Mouse (Mus musculus): ENCODE results near the gene Crlf1. TPM values are rescaled to one million over a fixed set of nuclear protein-coding genes. Genes with fewer than 3 reads are reported as not detected.
A peak's percentile ranks its signal among the peaks of the same experiment; 100 is the strongest.

Gene Crlf1
- polyA plus RNA-seq, 1 experiment from 2014 or later: 8.7 TPM

DNA sequence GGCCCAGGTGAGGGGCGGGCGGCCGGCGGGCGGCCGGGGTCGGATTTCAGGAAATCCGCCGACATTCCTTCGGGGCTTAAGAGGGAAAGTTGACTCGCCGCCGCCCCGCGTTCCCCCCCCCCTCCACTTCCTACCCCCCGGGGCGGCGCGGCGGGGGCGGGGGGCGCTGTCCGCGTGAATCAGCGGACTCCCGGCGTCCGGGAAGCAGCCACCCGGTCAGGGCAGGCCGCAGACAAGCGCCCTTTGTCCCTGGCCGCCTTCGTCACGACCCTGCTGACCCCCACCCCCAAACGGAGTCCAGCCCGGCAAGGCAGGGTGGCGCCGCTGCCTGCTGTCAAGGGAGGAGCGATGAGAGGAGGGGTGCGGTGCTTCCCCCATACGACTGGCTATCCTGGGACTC is 3.4 kb upstream of the Crlf1 start:
- Histone ChIP-seq H3K4me3 (replicated peaks) (peak overlapping the region; percentile 17; the same call in 1 of the 2 replicates), H3K27me3 (replicated peaks) (peaks cover 93% of the 10 kb centered on the region), H3K4me1 (peaks cover 67% of the 10 kb centered on the region), H3K9me3 (replicated peaks) (no peaks in the 10 kb centered on the region), H3K9ac (replicated peaks) (no peak overlapping the region), H3K27ac (replicated peaks) (no peak overlapping the region), H3K36me3 (no peaks in the 10 kb centered on the region; the same call in 1 of the 2 replicates), H3K4me2 (peak overlapping the region; percentile 45)
- under 1% methylated on average over 24 of the region's 41 CpGs for WGBS
- ATAC-seq (ENCODE audit: low FRiP score): no peak

DNA sequence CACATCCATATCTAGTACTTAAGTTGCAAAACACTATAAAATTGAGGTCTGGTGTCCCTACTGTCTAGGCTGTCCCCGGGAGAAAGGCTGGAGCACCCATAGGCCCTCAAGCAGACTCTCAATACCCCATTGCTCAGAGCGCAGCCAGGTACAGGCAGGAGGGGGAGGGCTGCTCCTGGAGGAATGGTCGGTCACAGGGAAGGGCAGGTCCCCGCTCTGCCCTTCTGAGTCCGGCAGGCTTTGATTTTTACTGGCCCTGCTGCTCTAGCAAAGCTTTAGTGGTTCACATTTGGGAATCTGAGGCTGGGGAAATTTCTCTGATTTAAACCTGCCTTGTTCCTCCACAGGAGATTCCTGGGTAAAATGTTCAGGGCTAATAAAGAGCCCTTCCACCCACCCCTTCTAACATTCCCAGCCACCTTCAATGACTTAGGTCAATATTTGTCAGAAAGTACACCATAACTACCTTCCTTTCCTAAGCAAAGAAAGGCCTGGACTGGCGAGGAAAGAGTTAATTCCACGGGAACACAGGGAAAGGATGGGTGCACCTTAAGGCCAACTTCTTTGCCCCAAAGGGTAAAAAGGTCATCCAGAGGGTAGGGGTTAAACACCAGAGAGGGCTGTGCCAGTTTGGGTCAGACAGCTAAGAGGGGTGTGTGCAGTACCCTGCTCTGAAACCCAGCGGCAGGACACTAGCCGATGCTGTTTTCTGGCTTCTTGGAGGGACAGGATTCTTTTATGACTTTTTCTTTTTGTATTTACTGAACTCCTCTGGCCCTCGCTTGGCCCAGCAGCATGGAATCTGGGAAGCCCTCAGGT is 2.7 kb upstream of the Crlf1 start:
- 11% methylated on average over 10 of the region's 10 CpGs for WGBS

DNA sequence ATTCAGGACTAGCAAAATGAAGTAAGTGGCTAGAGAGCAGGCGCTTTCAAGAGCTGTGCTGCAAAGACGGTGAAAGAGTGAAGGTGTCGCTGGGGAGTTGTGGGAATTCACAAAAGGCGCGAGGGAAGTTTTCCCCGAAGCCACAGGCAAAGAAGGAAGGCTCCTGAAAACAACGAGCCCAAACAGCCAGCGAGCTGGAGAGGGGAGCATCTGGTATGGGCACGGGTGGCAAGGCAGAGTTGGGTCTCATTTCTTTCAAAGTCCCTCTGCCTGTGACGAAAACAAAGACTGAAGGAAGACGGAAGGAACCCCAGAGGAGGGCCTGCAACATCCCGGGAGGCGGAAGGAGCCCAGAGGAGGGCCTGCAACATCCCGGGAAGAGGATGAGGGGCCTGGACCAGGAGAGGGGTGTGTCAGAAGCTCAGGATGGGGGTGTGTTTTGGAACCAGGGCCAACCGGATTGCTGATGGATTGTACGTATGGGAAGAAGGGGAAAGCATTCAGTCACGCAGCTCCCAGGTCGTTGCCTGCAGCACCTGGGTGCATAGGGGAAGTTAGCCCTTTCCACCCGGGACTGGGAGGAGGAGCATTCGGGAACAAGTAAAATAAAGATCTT is 2.0 kb upstream of the Crlf1 start:
- Histone ChIP-seq H3K9ac (replicated peaks) (no peak overlapping the region), H3K27me3 (replicated peaks) (peaks cover 93% of the 10 kb centered on the region), H3K9me3 (replicated peaks) (no peaks in the 10 kb centered on the region), H3K4me2 (no peak overlapping the region), H3K36me3 (no peaks in the 10 kb centered on the region), H3K4me1 (peaks cover 76% of the 10 kb centered on the region), H3K4me3 (replicated peaks) (no peak overlapping the region), H3K27ac (replicated peaks) (no peak overlapping the region)
- ATAC-seq (ENCODE audit: low FRiP score): no peak
- 1% methylated on average over 20 of the region's 20 CpGs for WGBS

More for the DNA sequence above, 2.7 kb upstream of the Crlf1 start:
- no peak overlapping the region for H3K4me2 ChIP-seq
- H3K27me3 ChIP-seq (replicated peaks): peaks cover 93% of the 10 kb centered on the region
- ATAC-seq (ENCODE audit: low FRiP score): no peak
- H3K9ac ChIP-seq (replicated peaks): no peak overlapping the region
- no peak overlapping the region for H3K27ac ChIP-seq (replicated peaks)
- H3K36me3 ChIP-seq: no peaks in the 10 kb centered on the region; the same call in 1 of the 2 replicates
- no peaks in the 10 kb centered on the region for H3K9me3 ChIP-seq (replicated peaks)
- peaks cover 73% of the 10 kb centered on the region for H3K4me1 ChIP-seq
- H3K4me3 ChIP-seq (replicated peaks): no peak overlapping the region

DNA sequence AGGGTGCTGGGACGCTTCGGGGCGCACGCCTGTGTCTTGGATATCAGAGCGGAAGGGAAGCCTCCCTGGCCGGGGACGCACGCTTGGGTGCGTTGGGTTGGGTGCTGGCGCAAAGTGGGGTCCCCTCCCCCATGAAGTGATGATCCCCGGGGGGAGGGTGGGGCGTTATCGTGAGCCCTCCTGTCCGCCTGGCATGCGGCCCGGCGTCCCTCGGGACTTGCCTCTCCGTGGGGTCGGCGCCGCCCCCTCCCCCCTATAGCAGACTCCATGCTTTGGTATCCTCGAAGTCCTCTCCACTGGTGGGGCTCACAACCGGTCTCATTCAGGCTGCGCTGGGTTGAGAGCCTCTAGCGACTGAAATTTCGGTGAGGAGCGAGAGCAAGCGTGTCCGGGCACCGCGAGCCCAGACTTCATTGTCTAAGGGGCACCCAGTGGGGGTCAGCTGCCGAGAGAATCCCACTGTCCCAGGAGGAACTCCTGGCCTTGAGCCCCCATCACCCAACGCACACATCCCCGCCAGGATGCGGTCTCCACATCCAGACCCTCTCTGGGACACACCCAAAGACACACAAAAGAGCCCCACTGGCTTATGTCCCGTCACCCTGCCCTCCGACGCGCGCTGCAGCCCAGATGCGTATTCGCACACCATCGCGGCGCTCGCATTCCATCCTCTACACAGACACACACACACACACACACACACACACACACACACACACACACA is 896 bp downstream of the Crlf1 start:
- H3K9ac ChIP-seq (replicated peaks): 0 out of 2 replicates have a peak overlapping the region, but pooled peaks have one; percentile 17
- WGBS: 1% methylated on average over 44 of the region's 47 CpGs
- peaks cover 52% of the 10 kb centered on the region for H3K4me1 ChIP-seq
- no peak for ATAC-seq (ENCODE audit: low FRiP score)
- peaks cover 99% of the 10 kb centered on the region for H3K27me3 ChIP-seq (replicated peaks)
- no peaks in the 10 kb centered on the region for H3K36me3 ChIP-seq
- peak overlapping the region; percentile 35 for H3K4me3 ChIP-seq (replicated peaks)
- no peak overlapping the region for H3K27ac ChIP-seq (replicated peaks)
- peak overlapping the region; percentile 63 for H3K4me2 ChIP-seq
- H3K9me3 ChIP-seq (replicated peaks): no peaks in the 10 kb centered on the region

DNA sequence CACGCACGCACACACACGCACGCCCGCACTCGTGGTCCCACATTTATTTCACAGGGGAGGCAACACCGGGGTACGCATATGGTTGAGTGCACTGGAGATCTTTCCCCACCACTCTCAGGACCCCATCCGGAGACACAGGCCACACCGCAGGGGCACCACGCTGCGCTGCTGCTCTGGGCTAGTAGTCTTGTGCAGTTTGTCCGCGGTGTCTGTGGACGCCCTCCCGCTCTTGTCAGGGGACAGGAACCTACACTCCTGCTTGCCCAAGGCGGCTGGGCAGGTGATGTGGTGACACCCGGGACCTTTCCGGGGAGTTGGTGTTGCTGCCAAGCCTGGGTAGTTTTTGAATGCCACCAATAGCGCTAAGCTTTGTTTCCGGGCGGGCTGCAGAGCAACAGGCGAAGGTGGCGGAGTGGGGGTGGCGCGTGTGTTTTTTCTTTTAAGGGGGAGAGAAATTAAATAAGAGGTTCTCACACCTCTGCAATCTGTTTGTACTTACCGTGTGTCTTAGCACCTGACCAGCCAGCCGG is 1.5 kb downstream of the Crlf1 start:
- Histone ChIP-seq H3K4me1 (peaks cover 45% of the 10 kb centered on the region), H3K4me2 (peak overlapping the region; percentile 63), H3K9ac (replicated peaks) (no peak overlapping the region), H3K9me3 (replicated peaks) (no peaks in the 10 kb centered on the region), H3K27ac (replicated peaks) (no peak overlapping the region), H3K4me3 (replicated peaks) (peak overlapping the region; percentile 35), H3K36me3 (no peaks in the 10 kb centered on the region), H3K27me3 (replicated peaks) (peaks cover 98% of the 10 kb centered on the region)
- 4% methylated on average over 28 of the region's 28 CpGs for WGBS
- ATAC-seq (ENCODE audit: low FRiP score): no peak

DNA sequence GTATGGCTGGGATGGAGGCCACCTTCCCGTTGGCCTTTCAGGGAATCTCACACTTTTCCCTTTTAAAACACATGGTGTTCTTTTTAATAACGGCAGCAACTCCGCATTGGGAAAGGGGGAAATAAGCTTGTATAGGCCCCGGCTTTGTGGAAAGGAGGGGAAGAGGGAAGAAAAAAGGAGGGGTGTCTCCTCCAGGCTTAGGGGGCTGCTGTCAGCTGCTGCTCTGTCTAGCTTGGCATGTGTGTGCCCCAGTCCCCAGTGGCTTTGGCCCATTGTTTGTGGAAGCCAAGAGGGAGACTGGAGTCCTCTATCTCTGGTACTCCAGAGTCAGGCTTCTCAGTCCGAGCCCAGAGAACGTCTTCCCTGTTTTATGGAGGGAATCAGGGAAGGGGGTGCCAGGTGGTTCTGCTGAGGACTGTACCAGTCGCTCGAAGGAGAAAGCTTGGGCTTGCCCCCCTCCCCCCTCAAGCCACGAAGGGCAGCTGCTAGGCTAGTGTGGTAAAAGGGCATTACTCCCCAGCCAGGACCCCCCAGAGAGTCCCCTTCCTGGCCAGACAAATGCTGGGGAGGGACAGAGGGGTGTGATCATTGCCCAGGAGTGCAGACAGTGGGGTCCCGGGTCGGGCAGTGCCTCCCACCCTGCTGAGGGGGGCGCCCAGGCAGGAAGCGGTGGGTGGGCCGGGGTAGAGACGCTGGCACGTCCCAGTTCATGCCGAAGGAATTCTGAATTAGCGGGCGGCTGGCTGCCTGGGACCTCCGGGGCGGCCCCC is 2.2 kb downstream of the Crlf1 start:
- Histone ChIP-seq H3K4me3 (replicated peaks) (no peak overlapping the region), H3K9ac (replicated peaks) (no peak overlapping the region), H3K36me3 (no peaks in the 10 kb centered on the region), H3K27ac (replicated peaks) (no peak overlapping the region), H3K4me1 (peaks cover 41% of the 10 kb centered on the region), H3K4me2 (peak overlapping the region; percentile 20), H3K9me3 (replicated peaks) (no peaks in the 10 kb centered on the region), H3K27me3 (replicated peaks) (peaks cover 98% of the 10 kb centered on the region)
- WGBS: 2% methylated on average over 21 of the region's 21 CpGs
- ATAC-seq (ENCODE audit: low FRiP score): 0 out of 2 replicates have a peak, but pooled peaks have one; percentile 15

DNA sequence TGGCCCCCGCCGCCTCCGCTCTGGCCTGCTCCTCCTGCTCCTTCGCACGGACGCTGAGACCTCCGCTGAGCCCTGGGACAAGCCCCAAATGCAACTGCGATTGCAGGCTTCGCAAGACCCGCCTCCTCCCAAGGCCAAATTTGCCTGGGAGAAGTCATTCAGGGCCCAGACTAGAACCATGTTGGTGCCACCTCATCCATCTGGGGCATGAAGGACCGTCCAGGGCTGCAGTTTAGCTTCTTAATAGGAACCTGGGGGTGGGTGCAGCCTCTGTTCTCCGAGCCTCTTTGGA is 2.8 kb downstream of the Crlf1 start:
- no peak overlapping the region for H3K9ac ChIP-seq (replicated peaks)
- peaks cover 45% of the 10 kb centered on the region for H3K4me1 ChIP-seq
- no peaks in the 10 kb centered on the region for H3K9me3 ChIP-seq (replicated peaks)
- 8% methylated on average over 12 of the region's 12 CpGs for WGBS
- H3K27me3 ChIP-seq (replicated peaks): peaks cover 98% of the 10 kb centered on the region
- no peaks in the 10 kb centered on the region for H3K36me3 ChIP-seq
- ATAC-seq (ENCODE audit: low FRiP score): no peak
- no peak overlapping the region for H3K27ac ChIP-seq (replicated peaks)
- peak overlapping the region; percentile 20 for H3K4me2 ChIP-seq
- no peak overlapping the region for H3K4me3 ChIP-seq (replicated peaks)

DNA sequence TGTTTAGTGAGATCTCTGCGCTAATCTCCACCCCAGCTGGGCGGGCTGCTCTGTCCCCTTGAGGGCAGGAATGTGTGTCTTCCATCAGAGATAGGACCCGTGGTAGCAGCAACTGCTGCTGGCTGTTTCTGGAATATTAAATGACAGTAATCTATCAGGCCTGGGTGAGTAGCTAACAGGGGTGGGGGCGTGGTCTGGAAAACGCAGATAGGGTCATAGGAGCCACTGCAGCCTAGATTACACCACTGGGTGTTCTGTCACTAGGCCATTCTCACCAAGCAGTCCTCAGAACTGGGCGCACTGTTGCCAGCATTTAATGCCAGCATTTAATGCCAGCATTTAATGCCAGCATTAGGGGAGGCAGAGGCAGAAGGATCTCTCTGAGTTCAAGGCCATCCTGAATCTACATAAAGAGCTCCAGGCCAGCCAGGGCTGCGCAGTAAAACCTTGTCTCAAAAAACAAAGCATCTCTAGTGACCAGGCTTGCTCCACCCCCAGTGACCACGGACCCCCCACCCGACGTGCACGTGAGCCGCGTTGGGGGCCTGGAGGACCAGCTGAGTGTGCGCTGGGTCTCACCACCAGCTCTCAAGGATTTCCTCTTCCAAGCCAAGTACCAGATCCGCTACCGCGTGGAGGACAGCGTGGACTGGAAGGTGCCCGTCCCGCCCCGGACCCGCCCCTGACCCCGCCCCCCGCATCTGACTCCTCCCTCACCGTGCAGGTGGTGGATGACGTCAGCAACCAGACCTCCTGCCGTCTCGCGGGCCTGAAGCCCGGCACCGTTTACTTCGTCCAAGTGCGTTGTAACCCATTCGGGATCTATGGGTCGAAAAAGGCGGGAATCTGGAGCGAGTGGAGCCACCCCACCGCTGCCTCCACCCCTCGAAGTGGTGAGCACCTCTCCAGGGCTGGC is 7.7 kb downstream of the Crlf1 start:
- H3K4me1 ChIP-seq: peaks cover 54% of the 10 kb centered on the region
- H3K9me3 ChIP-seq (replicated peaks): no peaks in the 10 kb centered on the region
- H3K4me2 ChIP-seq: peak overlapping the region; percentile 46
- peak overlapping the region; percentile 24; the same call in 1 of the 2 replicates for H3K4me3 ChIP-seq (replicated peaks)
- H3K27ac ChIP-seq (replicated peaks): no peak overlapping the region
- WGBS: 11% methylated on average over 39 of the region's 39 CpGs
- peaks cover 81% of the 10 kb centered on the region for H3K27me3 ChIP-seq (replicated peaks)
- H3K9ac ChIP-seq (replicated peaks): no peak overlapping the region
- no peak for ATAC-seq (ENCODE audit: low FRiP score)
- peaks cover 3% of the 10 kb centered on the region; the same call in 1 of the 2 replicates for H3K36me3 ChIP-seq

DNA sequence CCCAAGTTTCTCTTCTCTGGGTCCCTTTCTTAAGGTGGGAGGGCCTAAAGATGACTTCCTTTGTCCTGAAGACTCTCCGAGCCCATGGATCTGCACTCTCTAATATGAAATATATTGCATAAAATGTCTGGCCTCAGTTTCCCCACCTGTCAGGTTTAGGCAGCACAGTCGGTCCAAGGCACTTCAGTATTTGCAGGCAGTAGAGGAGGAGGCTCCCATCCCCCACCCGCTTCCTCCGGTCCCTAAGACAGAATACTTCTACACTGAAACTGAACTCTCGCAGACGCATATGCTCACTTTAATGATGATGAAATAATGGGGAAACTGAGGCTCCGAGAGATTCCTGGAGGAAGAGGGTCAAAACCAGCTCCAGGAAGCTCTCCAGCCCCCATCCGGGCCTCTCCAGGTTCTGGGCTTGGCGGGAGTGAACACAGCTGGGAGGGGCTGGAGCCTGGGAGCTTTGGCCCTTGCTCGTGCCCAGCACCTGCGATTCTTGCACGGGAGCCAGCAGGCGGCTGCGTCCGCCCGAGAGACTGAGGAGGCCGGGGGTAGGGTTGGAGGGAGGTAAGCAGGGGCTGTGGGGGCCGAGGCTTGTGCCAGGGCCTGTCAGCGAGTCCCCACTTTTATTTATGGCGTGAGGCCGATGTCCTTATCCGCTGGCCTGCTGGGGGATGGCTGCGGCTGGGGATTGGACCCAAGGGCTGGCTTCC is 9.0 kb downstream of the Crlf1 start:
- H3K9ac ChIP-seq (replicated peaks): peak overlapping the region; percentile 17; the same call in 1 of the 2 replicates
- H3K27ac ChIP-seq (replicated peaks): no peak overlapping the region; the same call in 1 of the 2 replicates

DNA sequence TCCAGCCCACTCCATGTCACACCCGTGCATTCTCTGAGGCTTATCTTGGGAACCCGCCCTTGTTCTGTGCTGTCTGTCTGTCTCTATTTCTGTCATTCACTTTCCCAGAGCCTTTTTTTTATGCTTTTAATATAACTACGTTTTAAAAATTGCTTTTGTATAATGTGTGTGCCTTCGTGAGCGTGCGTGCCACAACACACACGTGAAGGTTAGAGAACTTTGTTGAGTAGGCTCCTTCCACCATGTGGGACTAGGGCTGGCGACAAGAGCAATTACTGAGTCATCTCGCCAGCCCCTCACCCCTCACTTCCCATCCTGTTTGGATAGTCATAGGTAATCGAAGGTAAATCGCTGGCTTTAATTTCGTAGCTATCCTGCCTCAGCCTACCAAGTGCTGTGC is 9.6 kb downstream of the Crlf1 start:
- no peak overlapping the region for H3K4me3 ChIP-seq (replicated peaks)
- peaks cover 9% of the 10 kb centered on the region for H3K36me3 ChIP-seq
- no peak for ATAC-seq (ENCODE audit: low FRiP score)
- H3K4me1 ChIP-seq: peaks cover 62% of the 10 kb centered on the region
- H3K27me3 ChIP-seq (replicated peaks): peaks cover 62% of the 10 kb centered on the region
- no peak overlapping the region; the same call in 1 of the 2 replicates for H3K27ac ChIP-seq (replicated peaks)
- 37% methylated on average over 12 of the region's 12 CpGs for WGBS
- H3K9ac ChIP-seq (replicated peaks): 0 out of 2 replicates have a peak overlapping the region, but pooled peaks have one; percentile 17
- H3K4me2 ChIP-seq: no peak overlapping the region
- H3K9me3 ChIP-seq (replicated peaks): no peaks in the 10 kb centered on the region

More for the DNA sequence above, 9.0 kb downstream of the Crlf1 start:
- WGBS: 9% methylated on average over 23 of the region's 23 CpGs
- Histone ChIP-seq H3K4me3 (replicated peaks) (no peak overlapping the region), H3K36me3 (peaks cover 4% of the 10 kb centered on the region), H3K4me1 (peaks cover 61% of the 10 kb centered on the region), H3K27me3 (replicated peaks) (peaks cover 67% of the 10 kb centered on the region), H3K4me2 (no peak overlapping the region), H3K9me3 (replicated peaks) (no peaks in the 10 kb centered on the region)
- no peak for ATAC-seq (ENCODE audit: low FRiP score)

Data from neural tube, embryonic 15.5 days (tissue).